Mouse (Mus musculus): ENCODE measurements at regions not wholly inside any gene's neighbourhood (a gene's known extent, or its start where the extent isn't known, plus 50 kb on each side); places are given as distances from the start of the nearest gene placed in this dataset.

GRCm38 (mm10) chr3:149270459-149270858 lies 280.1 kb upstream of the Adgrl2 start:
- no peak for DNase-seq

GRCm38 (mm10) chr3:149262332-149262970 lies 272.1 kb upstream of the Adgrl2 start:
- DNase-seq = no peak

DNA sequence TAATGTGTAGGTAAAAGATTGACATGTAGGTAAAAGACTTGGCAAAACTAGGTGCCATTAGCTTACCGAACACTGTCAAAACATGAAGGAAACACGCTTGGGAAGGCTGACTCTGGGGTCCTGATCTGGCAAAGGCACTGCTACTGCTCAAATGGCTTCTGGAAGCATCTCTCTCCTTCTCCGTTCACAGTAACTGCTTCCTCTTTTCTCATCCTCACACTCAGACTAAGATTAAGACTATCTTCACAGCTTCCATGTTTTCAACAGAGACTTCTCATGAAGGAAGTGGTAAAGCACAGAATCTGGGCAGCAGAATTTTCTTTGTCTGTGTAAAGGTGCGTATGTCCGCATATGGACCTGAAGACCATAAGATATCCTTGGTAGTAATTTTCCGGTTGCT lies 271.4 kb upstream of the Adgrl2 start:
- DNase-seq = no peak

GRCm38 (mm10) chr3:149258826-149259225 lies 268.5 kb upstream of the Adgrl2 start:
- no peak for DNase-seq

DNA sequence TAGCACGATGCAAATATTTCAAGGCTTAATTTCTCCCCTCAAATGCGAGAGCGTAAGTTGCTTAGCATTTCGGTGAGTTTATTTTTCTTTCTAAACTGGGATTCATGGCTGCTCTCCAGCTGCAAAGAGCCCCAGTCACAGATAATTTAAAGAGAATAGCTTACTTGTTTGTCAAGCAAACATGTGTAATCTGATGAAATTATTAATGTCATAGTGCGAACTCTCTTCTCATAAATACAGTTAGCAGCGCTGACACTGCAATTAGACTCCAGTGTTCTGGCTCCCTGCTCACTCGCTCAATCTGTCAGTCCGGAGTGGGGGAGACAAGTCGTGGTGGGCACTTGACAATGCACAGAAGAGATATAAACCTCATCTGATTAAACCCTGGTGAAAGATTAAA lies 266.5 kb upstream of the Adgrl2 start:
- DNase-seq = peak; percentile 14 to 38

DNA sequence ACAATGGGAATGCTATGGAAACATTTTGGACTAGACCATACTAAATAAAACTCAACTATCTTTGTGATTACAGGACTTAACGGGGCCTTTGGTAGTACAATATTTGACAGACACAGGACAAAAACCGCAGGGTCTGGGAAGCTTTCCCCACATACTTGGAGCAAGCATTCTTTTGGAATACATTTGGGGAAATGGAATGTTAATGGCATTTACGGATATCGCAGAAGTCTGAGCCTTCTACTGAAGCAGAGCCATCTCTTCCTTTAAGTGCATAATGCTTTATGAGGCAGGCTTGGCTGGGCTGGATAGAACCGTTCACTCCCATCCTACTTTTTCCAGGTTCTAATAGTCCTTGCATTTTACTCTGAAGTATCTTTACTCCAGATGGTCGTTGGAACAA lies 262.7 kb upstream of the Adgrl2 start:
- DNase-seq = peak in 1 of 2 experiments; percentile 25

- DNase-seq = no peak
Observed at GRCm38 (mm10) chr3:149252144-149252543, 261.8 kb upstream of the Adgrl2 start.

DNA sequence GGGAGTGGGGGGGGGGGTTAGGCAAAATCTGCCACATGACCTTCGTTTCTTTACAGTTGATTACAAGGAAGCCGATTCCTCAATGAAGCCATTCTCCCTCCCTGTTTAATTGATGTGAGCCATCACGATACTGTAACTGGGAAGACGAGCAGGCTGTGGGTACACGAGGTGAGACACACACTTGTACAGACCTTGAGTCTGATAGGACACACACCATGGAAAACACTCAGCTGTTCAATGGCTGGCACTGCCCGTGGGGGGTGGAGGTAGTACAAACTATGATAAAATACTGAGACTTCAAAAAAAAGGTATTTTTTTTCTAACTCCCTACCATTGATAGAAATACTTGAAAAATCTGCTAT lies 257.3 kb upstream of the Adgrl2 start:
- DNase-seq = no peak

DNA sequence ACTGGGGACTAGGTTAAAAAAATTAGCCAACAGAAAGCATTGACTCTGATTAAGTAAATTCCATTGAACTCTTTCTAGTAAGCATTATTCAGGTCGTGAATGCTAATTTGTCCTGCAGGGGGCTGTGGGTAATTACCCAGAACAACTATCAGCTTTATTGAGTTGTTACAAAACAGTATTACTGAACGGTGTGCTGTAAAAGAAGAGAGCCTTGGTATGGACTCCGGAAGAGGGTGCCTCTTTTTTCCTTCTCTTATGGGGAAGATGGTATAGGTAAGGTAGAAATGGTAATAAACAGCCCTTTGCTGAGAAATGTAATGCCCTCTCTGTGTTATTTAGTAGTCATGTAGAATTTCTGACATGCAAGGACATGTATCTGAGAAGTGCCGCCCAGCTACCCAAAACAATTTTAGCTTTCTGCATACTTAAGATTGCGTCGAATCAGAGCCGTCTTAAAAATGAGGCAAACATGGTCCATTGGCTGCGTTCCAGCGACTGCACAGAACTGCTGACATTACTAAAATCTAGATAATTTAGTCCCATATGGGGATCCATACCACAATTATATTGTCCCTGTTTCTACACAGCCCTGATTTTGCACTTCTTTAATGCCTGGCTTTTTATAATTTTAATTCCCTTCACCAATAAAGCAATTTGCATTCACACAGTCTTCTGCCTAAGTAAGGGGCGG lies 256.7 kb upstream of the Adgrl2 start:
- peak; percentile 28 to 37 for DNase-seq

DNA sequence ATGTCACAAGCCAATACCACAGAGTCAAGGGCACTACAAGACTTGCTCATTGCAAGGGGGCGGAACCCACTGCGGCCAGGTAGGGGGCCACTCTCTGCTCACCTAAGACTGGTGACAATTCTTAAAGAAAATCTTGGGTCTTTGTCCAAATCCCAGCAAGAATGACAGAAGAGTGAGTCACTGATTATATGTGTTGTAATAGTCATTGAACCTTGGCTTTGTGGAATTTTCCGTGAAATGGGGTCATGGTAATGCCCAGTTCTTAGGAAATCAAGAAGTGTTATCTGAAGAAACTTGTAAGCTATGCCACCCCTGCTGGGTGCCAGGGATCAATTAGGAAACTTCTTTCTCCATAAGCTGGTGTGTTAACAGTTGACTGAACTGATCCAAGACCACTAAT lies 249.3 kb upstream of the Adgrl2 start:
- no peak for DNase-seq

DNA sequence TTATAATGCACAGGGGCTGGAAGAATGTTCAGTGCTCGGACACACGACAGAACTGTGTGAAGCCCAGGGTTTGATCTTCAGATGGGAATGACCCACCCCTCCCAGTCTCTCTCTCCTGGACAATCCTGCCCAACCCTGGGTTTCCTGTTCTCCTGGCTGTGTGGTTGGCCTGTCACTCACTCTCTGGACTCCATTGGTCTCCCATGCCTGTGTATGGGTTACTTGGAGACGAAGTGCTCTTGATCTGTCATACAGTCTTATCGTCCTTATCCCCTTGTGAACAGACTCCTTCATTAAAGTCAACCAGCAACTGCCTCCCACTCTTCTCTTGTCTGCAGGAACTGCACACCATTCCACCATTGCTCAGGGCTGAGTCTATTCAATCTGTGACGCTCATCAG lies 247.7 kb upstream of the Adgrl2 start:
- no peak for DNase-seq

DNA sequence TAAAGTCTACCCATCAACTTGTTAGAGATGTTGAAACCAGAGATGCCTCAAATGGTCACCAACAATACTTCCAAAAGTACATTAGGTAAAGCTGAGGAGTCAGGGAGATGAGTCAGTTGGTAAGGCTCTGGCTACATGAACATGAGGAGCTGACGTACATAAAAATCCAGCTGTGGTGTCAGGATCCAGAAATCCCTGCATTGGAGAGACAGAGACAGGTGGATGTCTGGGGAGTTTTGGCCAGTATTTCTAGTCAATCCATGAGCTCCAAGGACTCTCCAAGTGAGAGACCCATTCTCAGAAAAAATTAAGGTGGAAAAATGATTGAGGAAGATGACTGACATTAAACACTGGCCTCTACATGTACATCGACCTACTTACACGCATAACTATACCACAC lies 244.8 kb upstream of the Adgrl2 start:
- DNase-seq = no peak

DNA sequence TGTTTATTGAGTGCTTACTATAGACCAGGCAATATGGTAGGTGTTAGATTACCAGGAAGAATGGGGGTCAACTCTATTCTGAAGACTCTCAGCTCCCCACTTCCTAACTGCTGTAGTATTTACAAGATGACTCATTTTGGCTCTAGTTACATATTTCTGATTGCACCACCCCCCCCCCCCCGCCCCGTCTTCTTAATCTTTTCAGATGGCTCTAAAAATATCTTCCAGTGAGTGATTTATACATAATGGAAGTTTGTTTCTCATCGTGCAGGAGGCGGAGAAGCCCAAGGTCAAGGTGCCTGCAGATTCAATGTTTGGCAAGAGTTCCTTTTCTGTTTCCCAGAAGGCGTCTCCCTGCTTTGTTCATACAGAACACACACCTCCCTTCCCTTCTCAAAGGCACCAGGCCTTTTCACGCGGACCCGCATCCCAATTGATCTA lies 243.4 kb upstream of the Adgrl2 start:
- DNase-seq = no peak

DNA sequence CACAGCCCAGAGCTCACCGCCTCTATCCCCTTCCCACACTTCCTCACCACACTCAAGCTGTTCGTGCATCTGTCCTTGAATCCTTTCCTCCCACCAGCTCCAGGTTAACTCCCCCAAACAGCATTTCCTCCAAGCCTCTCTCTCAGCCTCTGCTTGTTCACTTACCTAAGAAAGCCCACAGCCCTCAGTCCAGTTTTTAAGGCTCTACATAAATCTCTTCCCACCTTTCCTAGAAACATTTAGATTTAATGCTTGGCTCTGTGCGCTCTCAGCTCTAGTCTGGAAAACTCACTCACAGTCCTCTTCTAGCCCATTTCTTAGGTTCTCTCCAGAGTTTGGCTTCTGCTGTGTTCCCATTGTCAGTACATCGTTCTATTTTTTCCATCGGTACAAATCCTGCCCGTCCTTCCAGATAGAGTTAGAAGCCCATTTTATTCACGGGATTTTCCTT lies 242.9 kb upstream of the Adgrl2 start:
- DNase-seq = no peak

DNA sequence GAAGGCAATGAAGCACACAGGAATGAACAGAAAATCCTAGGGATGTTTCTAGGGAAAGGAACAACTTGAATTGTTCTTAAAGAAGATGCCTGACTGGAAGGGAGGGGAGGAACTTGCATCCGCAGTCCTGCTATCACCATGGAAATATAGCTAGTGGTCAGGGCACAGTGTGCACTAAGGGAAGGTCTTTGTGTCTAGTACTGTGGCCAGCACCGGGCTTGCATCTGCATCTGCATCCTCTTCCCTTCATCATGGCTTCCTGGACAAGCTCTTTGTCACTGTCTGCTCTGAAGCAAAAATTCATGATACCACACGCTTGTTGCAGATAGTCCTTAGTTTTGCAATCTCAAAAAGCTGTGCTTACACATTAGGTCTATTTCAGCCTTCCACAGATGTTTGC lies 241.0 kb upstream of the Adgrl2 start:
- no peak for DNase-seq

GRCm38 (mm10) chr3:149227556-149227955 lies 237.2 kb upstream of the Adgrl2 start:
- DNase-seq = no peak

DNA sequence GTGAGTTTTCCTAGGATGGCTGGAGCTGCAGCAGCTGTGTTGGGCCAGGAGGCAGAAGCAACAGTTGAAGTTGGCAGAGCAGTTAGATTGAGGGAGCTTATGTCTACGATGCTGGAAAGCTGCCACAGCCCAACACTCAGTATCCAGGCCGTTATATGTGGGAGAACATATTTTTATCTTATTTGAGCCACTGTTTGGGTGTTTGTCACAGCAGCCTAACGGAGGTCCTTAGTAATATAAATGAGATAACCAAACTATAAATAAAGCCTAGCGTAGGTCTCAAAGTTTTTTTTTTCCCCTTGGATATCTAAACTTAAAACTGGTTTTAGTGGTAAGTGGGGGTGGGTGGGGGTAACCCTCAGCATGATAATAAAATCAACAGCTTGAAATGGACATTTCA lies 236.4 kb upstream of the Adgrl2 start:
- no peak for DNase-seq

GRCm38 (mm10) chr3:149225684-149226083 lies 235.3 kb upstream of the Adgrl2 start:
- DNase-seq = no peak

GRCm38 (mm10) chr3:149224271-149224670 lies 233.9 kb upstream of the Adgrl2 start:
- DNase-seq = no peak

GRCm38 (mm10) chr3:149223776-149224175 lies 233.4 kb upstream of the Adgrl2 start:
- DNase-seq = no peak

- no peak for DNase-seq
Observed at GRCm38 (mm10) chr3:149220958-149221357, 230.6 kb upstream of the Adgrl2 start.

GRCm38 (mm10) chr3:149220304-149220951 lies 230.1 kb upstream of the Adgrl2 start:
- peak; percentile 37 to 60 for DNase-seq

DNA sequence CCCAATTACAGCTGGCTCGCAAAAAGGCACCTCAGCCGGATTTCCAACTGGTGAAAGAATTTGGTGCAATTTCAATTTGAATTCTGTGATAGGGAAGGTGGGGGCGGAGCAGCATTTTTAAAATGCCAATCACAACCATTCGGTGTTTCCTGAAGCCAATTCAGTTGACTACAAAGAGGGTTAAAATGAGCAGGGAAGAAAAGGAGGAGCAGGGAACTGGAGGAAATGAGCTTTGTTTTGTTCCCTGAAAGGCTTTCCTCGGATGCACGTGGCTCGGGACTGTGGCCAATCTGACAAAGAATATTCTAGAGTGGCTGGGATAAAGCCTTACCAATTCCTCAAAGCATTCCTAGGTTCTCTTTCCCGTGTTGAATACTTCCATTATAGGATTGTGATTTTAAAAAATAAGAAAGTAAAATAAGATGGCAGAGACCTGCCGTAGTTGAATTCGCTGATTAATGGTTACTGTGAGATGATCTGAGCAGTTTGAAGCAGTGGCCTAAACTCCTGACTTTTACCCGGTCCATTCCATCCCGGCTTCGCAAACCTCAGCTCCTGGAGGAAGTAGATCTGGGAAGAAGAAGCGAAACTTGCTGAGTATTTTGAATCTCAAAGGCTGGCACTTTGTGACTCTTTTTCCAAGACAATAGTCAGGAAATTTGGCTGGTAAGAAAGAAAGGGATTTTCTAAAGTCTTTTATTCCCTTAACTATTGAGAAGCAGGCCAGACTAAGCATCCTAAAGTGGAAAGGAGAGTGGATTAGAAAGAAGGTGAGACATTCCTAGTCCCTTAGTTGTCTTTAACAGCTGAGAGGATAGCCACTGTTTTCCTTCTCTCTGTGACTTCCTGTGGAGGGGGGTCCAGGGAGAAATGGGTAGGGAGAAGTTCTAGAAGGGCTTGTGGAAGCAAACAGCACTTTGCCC lies 229.3 kb upstream of the Adgrl2 start:
- DNase-seq = peak; percentile 22 to 31

Measured in kidney, postnatal 4 days (tissue).